8 mouse cellular contexts compared by ENCODE assay signal in the genomic region with DNA sequence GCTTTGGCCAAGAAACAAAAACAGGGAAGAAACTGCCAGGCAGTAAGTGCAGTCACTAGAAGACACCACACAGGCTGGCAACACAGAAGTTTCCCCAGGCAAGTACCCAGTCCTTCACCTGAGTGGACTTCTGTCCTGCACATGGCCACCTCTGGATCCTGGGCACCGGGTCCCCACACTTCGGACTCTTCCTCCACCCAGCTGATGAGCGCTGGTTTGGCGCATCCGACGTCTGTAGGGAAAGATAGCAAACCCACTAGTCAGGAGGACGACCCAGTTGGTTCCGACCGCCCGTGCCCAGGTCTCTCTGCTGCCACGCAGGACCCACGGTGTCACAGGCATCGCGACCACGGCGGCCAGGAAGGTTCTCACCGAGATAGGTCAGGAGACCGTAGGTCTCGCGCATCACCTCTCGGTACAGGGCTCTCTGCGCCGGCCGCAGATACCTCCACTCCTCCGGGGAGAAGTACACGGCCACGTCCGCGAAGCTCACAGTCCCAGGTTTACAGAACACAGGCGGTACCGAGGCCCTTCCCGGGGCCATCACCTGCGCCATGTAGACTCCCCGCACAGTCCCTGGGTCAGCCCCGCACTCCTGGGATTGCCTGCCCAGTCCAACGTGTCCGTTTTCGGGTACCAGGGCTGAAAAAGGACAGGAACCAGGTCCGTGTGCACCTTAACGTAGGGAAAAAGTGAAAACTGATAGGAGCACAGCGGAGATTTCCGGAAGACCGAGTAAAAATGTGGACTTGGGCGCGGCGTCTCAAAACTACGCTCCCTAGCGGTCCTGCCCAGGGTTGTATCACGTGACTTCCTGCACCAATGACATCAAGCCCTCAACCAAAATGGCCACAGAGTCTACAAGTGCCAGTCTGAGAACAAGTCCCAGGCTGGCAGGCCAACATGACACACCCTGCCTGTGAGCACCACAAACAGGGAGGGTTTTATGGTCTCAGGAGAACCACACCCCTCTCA. TPM values are rescaled to one million over a fixed set of nuclear protein-coding genes. Genes with fewer than 3 reads are reported as not detected.
DNase-seq lines count a peak whose midpoint lies in the region; ATAC-seq and TF ChIP-seq lines count a peak whose summit lies in the region.
"Not testable (repeated sequence)": the region's sequence is repeated elsewhere in the genome, so short reads cannot be mapped to it uniquely, and the experiment has no call there.

A gene (minus strand): TSS at position 780 of the 975 bp plus-strand sequence.

- H3K9ac ChIP-seq in ES-E14 (ENCODE audit: insufficient read depth, low read depth, low read length, poor library complexity, severe bottlenecking): peak within 1 kb of the TSS; percentile 93
- H3K9ac ChIP-seq in forebrain, embryonic 15.5 days (replicated peaks): peak within 1 kb of the TSS; percentile 75
- peak within 1 kb of the TSS; percentile 76 for H3K9ac ChIP-seq in lung, embryonic 14.5 days

- not testable (repeated sequence) for H3K4me1 ChIP-seq in ES-E14 (ENCODE audit: control insufficient read depth in 2 of 2, insufficient read depth in 2 of 2, low read length in 2 of 2, poor library complexity in 1 of 2); forebrain, embryonic 15.5 days; lung, embryonic 14.5 days (ENCODE audit: insufficient read depth); olfactory bulb, adult 2 months (ENCODE audit: control insufficient read depth, insufficient read depth, low read length); thymus, adult 2 months (replicated peaks; ENCODE audit: control insufficient read depth, insufficient read depth, low read length)

- in situ Hi-C loops in ES-E14 (cut with MboI; ENCODE audit: low sequenced_read_pairs in 2 of 2, unreplicated experiment in 2 of 2): not testable (repeated sequence)

- peak within 1 kb of the TSS; percentile 82 to 91 for H3K4me3 ChIP-seq in ES-E14 (ENCODE audit: insufficient read depth in 1 of 2, low read depth in 1 of 2, low read length in 2 of 2, poor library complexity in 1 of 2, severe bottlenecking in 1 of 2)
- peak within 1 kb of the TSS; percentile 76 for H3K4me3 ChIP-seq in forebrain, embryonic 15.5 days
- H3K4me3 ChIP-seq in layer of hippocampus, adult 2 months: peak within 1 kb of the TSS; percentile 85
- peak within 1 kb of the TSS; percentile 69 for H3K4me3 ChIP-seq in lung, embryonic 14.5 days (ENCODE audit: low read depth, low read length)
- peak within 1 kb of the TSS; percentile 85 for H3K4me3 ChIP-seq in olfactory bulb, adult 2 months (ENCODE audit: insufficient read depth, low read depth, low read length)
- H3K4me3 ChIP-seq in thymus, adult 2 months (ENCODE audit: control insufficient read depth, insufficient read depth, low read length): peak within 1 kb of the TSS; percentile 99

- WGBS in forebrain, embryonic 15.5 days: 2% methylated on average over 49 of the region's 49 CpGs
- WGBS in lung, embryonic 14.5 days: 1% methylated on average over 49 of the region's 49 CpGs
- WGBS in olfactory bulb, adult 2 months: 1% methylated on average over 49 of the region's 49 CpGs
- WGBS in thymus, adult 2 months: under 1% methylated on average over 49 of the region's 49 CpGs

- intact Hi-C loops in heart, postnatal 36 days (cut with DNase I): loop anchor here (1.0 kb wide), 1 partner anchor 12 kb away; a partner anchor contains a TSS

- not testable (repeated sequence) for H3K27ac ChIP-seq in ES-E14 (ENCODE audit: insufficient read depth, low read depth, low read length, poor library complexity, severe bottlenecking); lung, embryonic 14.5 days (ENCODE audit: low read depth); thymus, adult 2 months (ENCODE audit: control insufficient read depth, insufficient read depth, low read length)
- peak within 1 kb of the TSS; percentile 75 for H3K27ac ChIP-seq in forebrain, embryonic 15.5 days (replicated peaks)
- peak within 1 kb of the TSS; percentile 88 for H3K27ac ChIP-seq in layer of hippocampus, adult 2 months
- H3K27ac ChIP-seq in olfactory bulb, adult 2 months (ENCODE audit: insufficient read depth, low read depth, low read length): 0 out of 2 replicates have a peak within 1 kb of the TSS, but pooled peaks have one; percentile 54

- peak; percentile 93 for ATAC-seq in forebrain, embryonic 15.5 days (replicated peaks)
- peak; percentile 97 for ATAC-seq in lung, embryonic 14.5 days (ENCODE audit: insufficient read depth)

- H3K36me3 ChIP-seq in ES-E14 (ENCODE audit: control insufficient read depth, insufficient read depth, low read length, poor library complexity, severe bottlenecking); forebrain, embryonic 15.5 days; lung, embryonic 14.5 days (ENCODE audit: insufficient read depth); thymus, adult 2 months (ENCODE audit: control insufficient read depth, insufficient read depth, low read length): not testable (repeated sequence)

- peak; percentile 76 for TF ChIP-seq CTCF in layer of hippocampus, adult 2 months (conservative IDR thresholded peaks at IDR 0.05)
- TF ChIP-seq CTCF in lung, embryonic 14.5 days (IDR thresholded peaks at IDR 0.05; ENCODE audit: low read depth): peak; percentile 77
- peak; percentile 54; the same call in 1 of the 2 replicates for TF ChIP-seq CTCF in olfactory bulb, adult 2 months (IDR thresholded peaks at IDR 0.05; ENCODE audit: insufficient read depth, low read depth, low read length)
- peak; percentile 55; the same call in 1 of the 2 replicates for TF ChIP-seq CTCF in thymus, adult 2 months (IDR thresholded peaks at IDR 0.05; ENCODE audit: borderline replicate concordance, control insufficient read depth, extremely low read depth, insufficient read depth, low read length, poor library complexity)

- not testable (repeated sequence) for H3K27me3 ChIP-seq in forebrain, embryonic 15.5 days; lung, embryonic 14.5 days (ENCODE audit: insufficient read depth, low read length); thymus, adult 2 months (ENCODE audit: control insufficient read depth, insufficient read depth, low read length)

- H3K4me2 ChIP-seq in forebrain, embryonic 15.5 days (replicated peaks): peak within 1 kb of the TSS; percentile 78
- H3K4me2 ChIP-seq in lung, embryonic 14.5 days: peak within 1 kb of the TSS; percentile 71

- peak; percentile 66 for TF ChIP-seq POLR2A in olfactory bulb, adult 2 months (IDR thresholded peaks at IDR 0.05; ENCODE audit: insufficient read depth, low read depth, low read length)
- TF ChIP-seq POLR2A in thymus, adult 2 months (IDR thresholded peaks at IDR 0.05; ENCODE audit: control insufficient read depth, extremely low read depth, insufficient read depth, low read length, poor library complexity): not testable (repeated sequence)

- H3K9me3 ChIP-seq in ES-E14 (ENCODE audit: control insufficient read depth, insufficient read depth, low read depth, low read length); forebrain, embryonic 15.5 days; lung, embryonic 14.5 days (ENCODE audit: low read depth, low read length): not testable (repeated sequence)

- DNase-seq in ES-E14 (ENCODE audit: low read depth, low spot score): peak; percentile 91
- peak; percentile 94 for DNase-seq in cerebellum, adult 11-12 months
- DNase-seq in heart, postnatal 36 days: peak; percentile 93 to 95
- peak; percentile 92 for DNase-seq in layer of hippocampus, adult 2 months (ENCODE audit: low spot score in 2 of 2)
- peak; percentile 96 for DNase-seq in lung, embryonic 14.5 days
- DNase-seq in thymus, adult 2 months: peak; percentile 95

TF ChIP-seq in ES-E14, 5 proteins besides CTCF, POLR2A, EP300 and RAD21:
- TF ChIP-seq HCFC1 (IDR thresholded peaks at IDR 0.05; ENCODE audit: borderline replicate concordance, insufficient read depth, low read length): peak; percentile 85

RNA-seq across cellular contexts. Expression of the gene that starts here (rescaled TPM):
- total RNA-seq in ES-E14 (2012; rRNA removed): 8.7 and 9.0 TPM in 2 replicates
- polyA plus RNA-seq in forebrain, embryonic 15.5 days (2015; fragmentation: Nextera tagmentation; extraction: Ambion mirVana): 7.6 and 8.9 TPM in 2 replicates
- total RNA-seq in heart, postnatal 36 days (2021): 1 to 10 TPM; 5.0 to 5.6 TPM
- total RNA-seq in layer of hippocampus, adult 2 months (2021): 1 to 10 TPM; 6.7 to 6.9 TPM
- polyA plus RNA-seq in lung, embryonic 14.5 days (2014; fragmentation: Nextera tagmentation; extraction: Ambion mirVana): 6.7 and 8.5 TPM in 2 replicates
- not detected in 2 replicates for polyA plus RNA-seq in olfactory bulb, adult 2 months (2012; ENCODE audit: insufficient read depth, insufficient read length, low replicate concordance, missing spikeins)
- 14.4 and 15.2 TPM in 2 replicates for polyA plus RNA-seq in thymus, adult 2 months (2012; rRNA removed)
